Mouse (Mus musculus) embryonic fibroblast, embryonic 13.5 days (primary cell): ENCODE measurements at regions not wholly inside any gene's neighbourhood (a gene's known extent, or its start where the extent isn't known, plus 50 kb on each side); places are given as distances from the start of the nearest gene placed in this dataset.

ENCODE experiments used
- H3K27ac ChIP-seq: 2 replicates; pipeline ENCODE4 v1.5.1; 2012; ENCODE audit warnings: low read length, control low read depth, inconsistent platforms; ENCODE audit not compliant: insufficient read depth
- H3K4me1 ChIP-seq: 2 replicates; pipeline ENCODE4 v1.6.1; 2011; ENCODE audit warnings: low read length; ENCODE audit not compliant: control insufficient read depth, insufficient read depth
- H3K4me3 ChIP-seq: 2 replicates; pipeline ENCODE4 v1.5.1; 2011; ENCODE audit warnings: mild to moderate bottlenecking, control low read depth, low read length; ENCODE audit not compliant: insufficient read depth
- CTCF ChIP-seq: IDR thresholded peaks from 2 replicates; pipeline ENCODE4 v1.5.1; 2011; ENCODE audit warnings: mild to moderate bottlenecking, control low read depth, low read length, moderate library complexity, borderline replicate concordance; ENCODE audit not compliant: insufficient read depth
- POLR2A ChIP-seq: IDR thresholded peaks from 2 replicates; pipeline ENCODE4 v1.6.1; 2011; ENCODE audit warnings: low read depth, mild to moderate bottlenecking, control low read depth, low read length, moderate library complexity

GRCm38 (mm10) chr7:70539121-70539642, 172.6 kb upstream of the Nr2f2 start:
- TF ChIP-seq CTCF (no peak), POLR2A (no peak)
- no peak overlapping the region for H3K27ac ChIP-seq
- H3K4me1 ChIP-seq: no peaks in the 10 kb centered on the region
- H3K4me3 ChIP-seq: no peak overlapping the region

GRCm38 (mm10) chr7:70536046-70536445, 169.5 kb upstream of the Nr2f2 start:
- H3K4me1 ChIP-seq: no peaks in the 10 kb centered on the region
- H3K4me3 ChIP-seq: no peak overlapping the region
- H3K27ac ChIP-seq: no peak overlapping the region
- TF ChIP-seq CTCF: no peak
- TF ChIP-seq POLR2A: no peak

DNA sequence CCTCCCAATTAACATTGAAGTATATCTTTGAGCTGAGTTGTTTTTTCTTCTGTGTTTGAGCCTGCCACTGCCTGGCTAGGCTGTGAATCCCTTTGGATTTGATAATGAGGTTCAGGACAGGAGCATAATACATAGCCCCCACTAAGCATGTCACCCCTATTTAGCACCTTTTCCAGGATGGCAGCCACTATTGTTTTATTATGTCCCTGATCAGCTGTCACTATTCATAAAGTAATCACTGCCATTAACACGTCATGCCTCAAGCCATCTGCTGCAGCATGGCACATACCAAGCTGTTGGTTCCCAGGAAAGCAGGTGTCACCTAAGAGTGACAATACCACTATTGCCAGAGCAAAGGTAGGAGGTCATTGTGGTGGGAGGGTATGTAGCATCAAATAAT, 167.0 kb upstream of the Nr2f2 start:
- TF ChIP-seq POLR2A (no peak), CTCF (no peak)

DNA sequence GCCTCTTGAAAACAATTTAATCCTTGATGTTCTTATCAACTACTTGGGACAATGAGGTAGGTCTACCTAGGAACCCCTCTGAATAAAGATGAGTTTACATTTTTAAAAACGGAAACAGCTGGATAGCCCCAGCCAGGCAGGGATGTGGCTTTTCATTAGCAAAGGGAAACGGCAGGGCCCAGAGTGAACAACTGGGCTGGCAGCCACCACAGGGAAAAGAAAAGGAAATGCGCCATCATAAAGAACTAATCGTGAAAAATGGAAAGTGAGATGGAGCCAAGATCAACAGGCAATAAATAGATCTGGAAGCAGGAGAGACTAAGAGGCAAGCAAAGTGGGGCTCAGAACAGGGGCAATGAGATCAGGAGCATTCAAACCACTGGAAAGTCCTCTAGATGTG, 161.4 kb upstream of the Nr2f2 start:
- Histone ChIP-seq H3K4me1 (no peaks in the 10 kb centered on the region), H3K27ac (no peak overlapping the region), H3K4me3 (no peak overlapping the region)
- no peak for TF ChIP-seq CTCF
- TF ChIP-seq POLR2A: no peak

More for the DNA sequence above, 167.0 kb upstream of the Nr2f2 start:
- no peaks in the 10 kb centered on the region for H3K4me1 ChIP-seq
- H3K27ac ChIP-seq: no peak overlapping the region
- H3K4me3 ChIP-seq: no peak overlapping the region

DNA sequence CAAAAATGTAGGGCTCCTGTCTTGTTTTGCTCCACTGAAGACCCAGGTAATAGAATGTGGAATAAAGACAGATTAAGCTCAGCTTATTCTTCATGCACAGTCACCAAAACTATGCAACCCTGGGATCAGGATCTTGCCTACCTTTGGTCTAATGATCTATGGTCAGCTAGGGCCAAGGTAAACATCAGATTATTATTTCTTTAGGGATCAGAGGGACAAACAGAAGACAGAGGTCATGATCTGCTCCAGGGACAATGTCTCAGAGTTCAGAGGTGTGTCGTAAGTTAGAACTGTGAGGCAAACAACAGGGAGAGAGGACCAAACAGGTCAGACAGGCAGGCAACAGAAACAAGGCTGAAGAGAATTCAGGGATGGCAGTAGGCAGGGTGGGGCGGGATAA, 158.8 kb upstream of the Nr2f2 start:
- TF ChIP-seq POLR2A (no peak), CTCF (no peak)
- Histone ChIP-seq H3K27ac (no peak overlapping the region), H3K4me1 (no peaks in the 10 kb centered on the region), H3K4me3 (no peak overlapping the region)

DNA sequence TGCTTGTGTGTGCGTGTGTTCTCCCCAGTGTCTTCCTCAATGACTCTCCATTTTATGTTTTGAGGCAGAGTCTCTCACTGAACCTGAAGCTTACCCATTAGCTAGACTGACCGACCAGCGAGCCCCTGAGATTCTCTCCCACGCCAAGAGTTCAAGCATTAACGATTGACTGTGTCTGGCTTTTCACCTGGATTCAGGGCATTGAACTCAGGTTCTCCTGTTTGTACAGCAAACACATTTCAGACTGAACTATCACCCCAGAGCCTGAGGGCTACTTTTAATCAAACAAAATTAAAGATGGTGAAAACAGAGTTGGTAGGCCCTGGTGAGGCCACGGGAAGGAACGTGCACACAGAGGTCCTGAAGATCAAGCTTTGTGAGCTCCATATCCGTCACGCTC, 158.2 kb upstream of the Nr2f2 start:
- Histone ChIP-seq H3K4me1 (no peaks in the 10 kb centered on the region), H3K4me3 (no peak overlapping the region), H3K27ac (no peak overlapping the region)
- no peak for TF ChIP-seq POLR2A
- no peak for TF ChIP-seq CTCF

- Histone ChIP-seq H3K27ac (no peak overlapping the region), H3K4me3 (no peak overlapping the region), H3K4me1 (no peaks in the 10 kb centered on the region)
- TF ChIP-seq CTCF: no peak
- TF ChIP-seq POLR2A: no peak
Observed at GRCm38 (mm10) chr7:70524251-70524650, 157.7 kb upstream of the Nr2f2 start.

GRCm38 (mm10) chr7:70516741-70517140, 150.2 kb upstream of the Nr2f2 start:
- H3K4me3 ChIP-seq: no peak overlapping the region
- peaks cover 11% of the 10 kb centered on the region for H3K4me1 ChIP-seq
- H3K27ac ChIP-seq: no peak overlapping the region
- TF ChIP-seq CTCF: no peak
- TF ChIP-seq POLR2A: no peak

DNA sequence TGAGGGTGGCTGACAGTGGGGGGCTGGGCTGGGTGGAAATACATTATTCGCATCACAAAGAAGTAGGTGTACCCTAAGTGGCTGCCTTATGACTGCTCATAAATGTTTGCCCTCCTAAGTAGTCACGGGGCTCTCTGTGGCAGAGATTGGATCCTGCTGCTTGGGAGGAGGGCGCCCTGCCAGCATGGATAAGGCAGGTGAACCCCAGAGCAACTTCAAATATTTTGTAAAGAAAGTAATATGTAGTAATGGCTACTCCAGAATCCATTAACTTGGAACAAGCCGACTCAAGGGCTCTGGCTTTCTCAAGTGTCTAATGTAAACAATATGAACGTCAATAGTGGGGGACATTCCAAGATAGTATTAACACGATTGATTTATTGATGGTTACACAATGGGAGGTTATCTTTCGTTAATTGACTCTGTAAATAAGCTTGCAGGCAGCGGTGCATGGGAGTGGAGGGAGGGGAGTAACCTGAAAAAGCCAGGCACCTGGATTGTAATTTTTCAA, 148.9 kb upstream of the Nr2f2 start:
- H3K4me1 ChIP-seq: peaks cover 11% of the 10 kb centered on the region
- H3K27ac ChIP-seq: no peak overlapping the region
- H3K4me3 ChIP-seq: no peak overlapping the region
- no peak for TF ChIP-seq CTCF

- Histone ChIP-seq H3K27ac (peak overlapping the region; percentile 30; the same call in 1 of the 2 replicates), H3K4me1 (peaks cover 11% of the 10 kb centered on the region), H3K4me3 (no peak overlapping the region)
- TF ChIP-seq POLR2A (no peak), CTCF (no peak)
Observed at GRCm38 (mm10) chr7:70514666-70515065, 148.1 kb upstream of the Nr2f2 start.

DNA sequence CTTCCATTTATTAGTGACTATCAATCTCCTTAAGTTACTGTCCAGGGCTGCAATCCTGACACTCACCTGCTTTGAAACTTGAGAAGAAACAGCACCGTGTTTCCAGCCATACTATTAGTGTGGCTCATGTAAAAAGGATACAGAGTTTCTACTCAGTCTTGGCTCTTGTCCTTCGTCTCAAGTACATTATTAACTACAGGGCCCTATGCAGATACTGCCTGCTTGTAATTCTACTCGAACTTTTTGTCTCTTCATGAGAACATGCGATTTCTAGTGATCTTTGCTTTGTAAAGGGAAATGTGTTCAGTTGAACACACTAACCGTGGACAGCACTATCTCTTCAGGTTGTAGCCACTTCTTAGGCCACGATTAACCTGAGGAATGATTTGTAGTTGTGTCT, 145.8 kb upstream of the Nr2f2 start:
- no peak for TF ChIP-seq POLR2A
- Histone ChIP-seq H3K4me3 (no peak overlapping the region), H3K4me1 (peaks cover 11% of the 10 kb centered on the region), H3K27ac (no peak overlapping the region)
